Mouse (Mus musculus) heart, embryonic 16.5 days (tissue): ENCODE results near the gene Gm20518. TPM values are rescaled to one million over a fixed set of nuclear protein-coding genes. Genes with fewer than 3 reads are reported as not detected.

Experiments used
- ATAC-seq: fragments of 200-750 bp; cut with Nextera tagmentation; replicated peaks from 2 replicates; pipeline ENCODE4 v1.8.0; 2017; ENCODE audit warnings: moderate number of reproducible peaks; ENCODE audit not compliant: insufficient read depth, low FRiP score; ENCODE audit errors: extremely low read depth
- H3K27ac ChIP-seq: fragments of 300-500 bp; sonication (generic); 2 replicates; pipeline ENCODE4 v1.5.1; 2014; ENCODE audit warnings: mild to moderate bottlenecking, low read length, control low read depth, moderate library complexity
- H3K27me3 ChIP-seq: fragments of 300-500 bp; sonication (generic); 2 replicates; pipeline ENCODE4 v1.6.1; 2014; ENCODE audit warnings: low read length, mixed read lengths; ENCODE audit not compliant: control insufficient read depth, insufficient read depth
- H3K36me3 ChIP-seq: fragments of 300-500 bp; sonication (generic); 2 replicates; pipeline ENCODE4 v1.6.1; 2014; ENCODE audit not compliant: control insufficient read depth, insufficient read depth
- H3K4me1 ChIP-seq: fragments of 300-500 bp; sonication (generic); 2 replicates; pipeline ENCODE4 v1.6.1; 2014; ENCODE audit warnings: low read length, mixed read lengths; ENCODE audit not compliant: control insufficient read depth, insufficient read depth
- H3K4me2 ChIP-seq: fragments of 300-500 bp; sonication (generic); 2 replicates; pipeline ENCODE4 v1.6.1; 2014; ENCODE audit warnings: low read depth, mild to moderate bottlenecking, control low read depth, low read length
- H3K4me3 ChIP-seq: fragments of 300-500 bp; sonication (generic); 2 replicates; pipeline ENCODE4 v1.5.1; 2014; ENCODE audit warnings: mild to moderate bottlenecking, control low read depth, low read length
- H3K9ac ChIP-seq: fragments of 300-500 bp; sonication (generic); 2 replicates; pipeline ENCODE4 v1.6.1; 2014; ENCODE audit warnings: low read length, control low read depth
- H3K9me3 ChIP-seq: fragments of 300-500 bp; sonication (generic); replicated peaks from 2 replicates; pipeline ENCODE4 v1.6.1; 2016; ENCODE audit warnings: low read length; ENCODE audit not compliant: control insufficient read depth
- WGBS: fragments of 180-500 bp; shearing (Covaris S2); extraction: QIAGEN DNeasy Blood & Tissue Kit; methylation state at CpG from one replicate; pipeline ENCODE4 v1.1.7; 2014; 5-methylcytosine and 5-hydroxymethylcytosine counted together
- polyA plus RNA-seq: library from polyadenylated mRNA; unstranded; fragments of >200 nt; fragmentation: Nextera tagmentation; extraction: Ambion mirVana; gene quantifications from 2 replicates; pipeline ENCODE4 v1.2.1, GENCODE M21; 2015

Gene Gm20518
- polyA plus RNA-seq, 1 experiment from 2014 or later: 0.14 TPM

- H3K27ac ChIP-seq: peak overlapping the region; percentile 48; the same call in 1 of the 2 replicates
- peak overlapping the region; percentile 85 for H3K4me2 ChIP-seq
- ATAC-seq: peak; percentile 70
- H3K4me1 ChIP-seq: peaks cover 36% of the 10 kb centered on the region
- H3K36me3 ChIP-seq: no peaks in the 10 kb centered on the region
- H3K4me3 ChIP-seq: peak overlapping the region; percentile 64
- H3K9me3 ChIP-seq: no peaks in the 10 kb centered on the region
- 6% methylated on average over 53 of the region's 73 CpGs for WGBS
- peak overlapping the region; percentile 73 for H3K9ac ChIP-seq
- peaks cover 45% of the 10 kb centered on the region for H3K27me3 ChIP-seq
Measured at GRCm38 (mm10) chr16:17807192-17808009, 84.1 kb downstream of the Gm20518 start.

- peak overlapping the region; percentile 48; the same call in 1 of the 2 replicates for H3K27ac ChIP-seq
- H3K36me3 ChIP-seq: no peaks in the 10 kb centered on the region
- H3K4me3 ChIP-seq: peak overlapping the region; percentile 64
- H3K27me3 ChIP-seq: peaks cover 52% of the 10 kb centered on the region
- peak overlapping the region; percentile 85 for H3K4me2 ChIP-seq
- no peaks in the 10 kb centered on the region for H3K9me3 ChIP-seq
- peak overlapping the region; percentile 73 for H3K9ac ChIP-seq
- H3K4me1 ChIP-seq: peaks cover 39% of the 10 kb centered on the region
- ATAC-seq: 0 out of 2 replicates have a peak, but pooled peaks have one; percentile 3
- 11% methylated on average over 50 of the region's 50 CpGs for WGBS
Measured at GRCm38 (mm10) chr16:17806581-17807191, 84.8 kb downstream of the Gm20518 start.

- Histone ChIP-seq H3K4me3 (peak overlapping the region; percentile 47), H3K4me2 (peak overlapping the region; percentile 71; the same call in 1 of the 2 replicates), H3K4me1 (peaks cover 38% of the 10 kb centered on the region), H3K27ac (no peak overlapping the region), H3K9ac (no peak overlapping the region; the same call in 1 of the 2 replicates), H3K27me3 (peaks cover 59% of the 10 kb centered on the region), H3K9me3 (no peaks in the 10 kb centered on the region), H3K36me3 (no peaks in the 10 kb centered on the region)
- no peak for ATAC-seq
- WGBS: 38% methylated on average over 7 of the region's 7 CpGs
Measured at GRCm38 (mm10) chr16:17804982-17805381, 86.5 kb downstream of the Gm20518 start.

GRCm38 (mm10) chr16:17804449-17804912 is 87.0 kb downstream of the Gm20518 start:
- H3K9ac ChIP-seq: peak overlapping the region; percentile 26; the same call in 1 of the 2 replicates
- H3K9me3 ChIP-seq: no peaks in the 10 kb centered on the region
- peak overlapping the region; percentile 71 for H3K4me2 ChIP-seq
- no peak for ATAC-seq
- peaks cover 38% of the 10 kb centered on the region for H3K4me1 ChIP-seq
- H3K27ac ChIP-seq: no peak overlapping the region
- H3K36me3 ChIP-seq: no peaks in the 10 kb centered on the region
- WGBS: 20% methylated on average over 33 of the region's 33 CpGs
- H3K27me3 ChIP-seq: peaks cover 62% of the 10 kb centered on the region
- peak overlapping the region; percentile 47 for H3K4me3 ChIP-seq

DNA sequence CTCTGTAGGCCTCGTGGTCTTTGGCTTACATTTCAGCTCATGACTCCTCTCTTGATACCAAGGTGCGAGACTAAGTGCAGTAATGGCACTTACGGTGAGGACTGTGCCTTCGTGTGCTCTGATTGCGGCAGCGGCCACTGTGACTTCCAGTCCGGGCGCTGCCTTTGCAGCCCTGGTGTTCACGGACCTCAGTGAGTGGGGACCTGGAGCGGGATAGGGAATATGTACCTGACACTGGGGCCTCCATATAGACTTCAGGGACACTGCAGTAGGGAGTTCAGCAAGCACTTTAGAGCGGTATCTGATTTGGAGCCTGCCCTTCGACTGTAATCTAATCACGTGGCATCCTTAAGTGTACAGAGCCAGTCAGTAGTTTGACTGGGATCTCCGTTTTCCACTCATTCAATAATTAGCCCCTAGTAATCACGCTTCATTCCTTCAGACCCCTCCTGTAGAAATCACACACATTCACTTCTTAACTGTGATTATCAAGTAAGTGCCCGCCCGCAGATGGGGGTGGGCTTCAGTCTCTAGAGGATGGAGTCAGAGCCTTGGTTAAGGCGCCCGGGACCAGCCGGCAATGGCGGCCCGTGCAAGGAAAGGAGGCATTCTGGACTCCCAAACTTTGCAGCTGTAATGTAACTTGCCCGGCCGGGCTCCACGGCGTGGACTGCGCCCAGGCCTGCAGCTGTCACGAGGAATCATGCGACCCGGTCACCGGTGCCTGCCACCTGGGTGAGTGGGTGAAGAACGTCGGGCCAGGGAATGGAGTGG is 87.6 kb downstream of the Gm20518 start:
- ATAC-seq: no peak
- H3K4me2 ChIP-seq: peak overlapping the region; percentile 74
- H3K4me3 ChIP-seq: peak overlapping the region; percentile 52
- H3K4me1 ChIP-seq: peaks cover 38% of the 10 kb centered on the region
- H3K9me3 ChIP-seq: no peaks in the 10 kb centered on the region
- 31% methylated on average over 33 of the region's 33 CpGs for WGBS
- H3K27ac ChIP-seq: no peak overlapping the region
- no peaks in the 10 kb centered on the region for H3K36me3 ChIP-seq
- peak overlapping the region; percentile 26; the same call in 1 of the 2 replicates for H3K9ac ChIP-seq
- H3K27me3 ChIP-seq: peaks cover 68% of the 10 kb centered on the region

GRCm38 (mm10) chr16:17802839-17803674 is 88.4 kb downstream of the Gm20518 start:
- Histone ChIP-seq H3K27me3 (peaks cover 70% of the 10 kb centered on the region), H3K4me1 (peaks cover 40% of the 10 kb centered on the region), H3K9ac (peak overlapping the region; percentile 58), H3K4me2 (peak overlapping the region; percentile 74), H3K36me3 (no peaks in the 10 kb centered on the region), H3K9me3 (no peaks in the 10 kb centered on the region), H3K27ac (no peak overlapping the region), H3K4me3 (peak overlapping the region; percentile 52)
- WGBS: 10% methylated on average over 83 of the region's 83 CpGs
- no peak for ATAC-seq

GRCm38 (mm10) chr16:17802456-17802838 is 89.0 kb downstream of the Gm20518 start:
- Histone ChIP-seq H3K27me3 (peaks cover 71% of the 10 kb centered on the region), H3K4me1 (peaks cover 40% of the 10 kb centered on the region), H3K4me3 (peak overlapping the region; percentile 52), H3K4me2 (peak overlapping the region; percentile 74), H3K27ac (no peak overlapping the region), H3K36me3 (no peaks in the 10 kb centered on the region), H3K9me3 (no peaks in the 10 kb centered on the region), H3K9ac (peak overlapping the region; percentile 58)
- WGBS: 24% methylated on average over 18 of the region's 18 CpGs
- no peak for ATAC-seq

DNA sequence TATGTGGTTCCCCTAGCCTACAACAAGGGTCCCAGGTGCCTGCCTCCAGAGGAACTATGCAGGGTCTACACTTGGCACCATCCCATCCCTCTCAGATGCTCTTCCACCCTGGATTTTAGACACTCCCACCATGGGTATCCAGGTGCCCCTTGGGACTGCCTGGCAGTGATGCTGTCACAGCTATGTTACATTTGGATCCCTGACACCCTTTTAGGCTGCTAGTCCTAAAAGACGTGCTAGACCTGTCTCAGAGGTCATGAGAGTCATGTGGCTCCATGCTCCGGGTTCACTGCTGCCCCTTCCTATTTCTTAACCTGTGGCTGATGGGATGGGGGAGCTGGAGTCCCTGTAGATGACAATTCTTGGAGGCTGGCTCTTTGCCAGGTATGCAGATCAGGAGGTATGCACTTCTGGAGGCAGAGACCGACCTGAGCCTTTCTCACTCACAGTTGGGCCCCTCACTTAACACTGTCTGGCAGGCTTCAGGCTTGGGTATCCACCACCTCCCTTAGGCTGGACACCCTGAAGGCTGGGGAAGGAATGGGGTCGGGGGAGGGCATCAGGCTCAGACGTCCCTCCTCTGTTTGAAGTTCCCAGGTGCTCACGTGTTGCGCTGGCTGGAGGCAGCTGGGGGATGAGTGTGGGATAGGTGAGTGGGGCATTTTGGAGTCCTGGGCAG is 89.6 kb downstream of the Gm20518 start:
- Histone ChIP-seq H3K4me2 (no peak overlapping the region), H3K36me3 (no peaks in the 10 kb centered on the region), H3K27me3 (peaks cover 72% of the 10 kb centered on the region), H3K4me3 (no peak overlapping the region), H3K9me3 (no peaks in the 10 kb centered on the region), H3K27ac (no peak overlapping the region), H3K4me1 (peaks cover 39% of the 10 kb centered on the region), H3K9ac (no peak overlapping the region)
- ATAC-seq: no peak
- WGBS: 17% methylated on average over 7 of the region's 7 CpGs
